ENCODE assay signal across 16 mouse cellular contexts in the genomic region with DNA sequence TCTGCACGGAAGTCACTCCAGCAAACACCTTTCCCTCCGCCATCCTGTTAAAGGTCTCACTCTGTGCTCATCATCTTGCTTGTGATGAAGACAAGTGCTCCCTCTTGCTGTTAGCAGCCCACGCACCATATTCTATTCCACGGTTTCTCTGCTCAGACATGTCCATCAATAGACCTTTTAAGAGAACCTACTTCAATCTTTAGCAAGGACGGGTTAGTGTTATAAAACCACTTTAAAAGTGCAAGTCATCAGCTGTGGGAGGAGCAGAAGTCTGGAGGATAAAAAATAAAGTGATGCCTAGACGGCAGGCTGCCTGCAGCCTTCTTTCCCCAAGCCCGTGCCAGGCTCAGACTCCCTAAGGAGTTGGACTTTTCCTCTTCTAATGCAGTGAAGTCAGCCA.
"Had no signal": no experiment of that assay in that cellular context is flagged by ENCODE, and none has a peak within 500 bp of the region (broad histone marks: within the 10 kb centered on the region; RNA-seq: fewer than 3 reads in every experiment).

No protein-coding gene starts in this region.

- H3K27ac ChIP-seq: limb, embryonic 13.5 days; liver, embryonic 14.5 days; midbrain, embryonic 10.5 days; midbrain, embryonic 15.5 days; neural tube, embryonic 12.5 days had no signal

- H3K4me1 ChIP-seq: midbrain, embryonic 15.5 days had no signal

- DNase-seq: kidney, adult 11 months; kidney, adult 9 months; kidney, postnatal 10 days; left cerebral cortex, postnatal 4 days; lung, adult 18-20 months; lung, postnatal 36 days; retina, postnatal 1 day; right cerebral cortex, postnatal 4 days; spleen, adult 18-20 months; thymus, adult 2 months; thymus, postnatal 25 days had no signal

- ATAC-seq: midbrain, embryonic 15.5 days had no signal

- H3K4me3 ChIP-seq: limb, embryonic 13.5 days; midbrain, embryonic 10.5 days; midbrain, embryonic 15.5 days; neural tube, embryonic 12.5 days had no signal
